Mouse (Mus musculus) layer of hippocampus, postnatal 36 days (tissue): ENCODE measurements around the gene Smtnl2. TPM values are rescaled to one million over a fixed set of nuclear protein-coding genes. Genes with fewer than 3 reads are reported as not detected.
"Not testable (repeated sequence)": the region's sequence is repeated elsewhere in the genome, so short reads cannot be mapped to it uniquely, and the experiment has no call there.

ENCODE experiments used
- DNase-seq, 2 experiments: peaks; one replicate each; pipeline ENCODE4 v3.0.0; 2022
- total RNA-seq, 2 experiments: library from RNA; stranded (reverse); gene quantifications; 2 replicates each; pipeline ENCODE4 v1.2.3; 2021

Smtnl2 gene
- total RNA-seq: 1 to 10 TPM; 1.5 to 2.7 TPM

- DNase-seq: peak; percentile 26 to 35
These were observed at the start of gene Smtnl2 for GRCm38 (mm10) chr11:72411093-72411921. Gene Smtnl2, minus strand, starts transcription at chr11:72411713.

DNA sequence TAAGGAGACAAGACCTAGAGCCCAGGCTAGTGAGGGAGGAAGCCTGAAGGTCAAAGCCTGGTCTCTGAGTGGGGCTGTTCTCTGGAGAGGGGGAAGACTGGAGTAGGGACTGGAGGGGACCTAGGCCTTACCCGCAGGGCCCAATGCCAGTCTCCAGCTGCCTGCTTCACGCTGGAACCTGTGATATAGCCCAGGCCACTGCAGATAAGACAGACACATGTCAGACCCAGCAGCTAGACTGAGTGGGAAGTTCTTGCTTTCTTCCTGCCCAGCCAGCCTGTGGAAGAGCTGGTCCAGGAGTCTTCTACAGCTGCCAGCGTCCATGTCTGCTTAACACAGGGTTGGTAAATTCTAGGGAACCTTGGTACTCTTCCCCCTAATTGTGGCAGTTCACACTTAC, 47.0 kb upstream of the Smtnl2 start:
- no peak for DNase-seq

- DNase-seq: no peak
These were observed 46.5 kb upstream of the Smtnl2 start for GRCm38 (mm10) chr11:72457995-72458496.

GRCm38 (mm10) chr11:72455694-72456093, 44.2 kb upstream of the Smtnl2 start:
- peak; percentile 65 to 77 for DNase-seq

GRCm38 (mm10) chr11:72453105-72453953, 41.8 kb upstream of the Smtnl2 start:
- DNase-seq: no peak

- no peak for DNase-seq
These were observed 40.7 kb upstream of the Smtnl2 start for GRCm38 (mm10) chr11:72452140-72452665.

- DNase-seq: no peak
These were observed 36.0 kb upstream of the Smtnl2 start for GRCm38 (mm10) chr11:72447475-72447874.

DNA sequence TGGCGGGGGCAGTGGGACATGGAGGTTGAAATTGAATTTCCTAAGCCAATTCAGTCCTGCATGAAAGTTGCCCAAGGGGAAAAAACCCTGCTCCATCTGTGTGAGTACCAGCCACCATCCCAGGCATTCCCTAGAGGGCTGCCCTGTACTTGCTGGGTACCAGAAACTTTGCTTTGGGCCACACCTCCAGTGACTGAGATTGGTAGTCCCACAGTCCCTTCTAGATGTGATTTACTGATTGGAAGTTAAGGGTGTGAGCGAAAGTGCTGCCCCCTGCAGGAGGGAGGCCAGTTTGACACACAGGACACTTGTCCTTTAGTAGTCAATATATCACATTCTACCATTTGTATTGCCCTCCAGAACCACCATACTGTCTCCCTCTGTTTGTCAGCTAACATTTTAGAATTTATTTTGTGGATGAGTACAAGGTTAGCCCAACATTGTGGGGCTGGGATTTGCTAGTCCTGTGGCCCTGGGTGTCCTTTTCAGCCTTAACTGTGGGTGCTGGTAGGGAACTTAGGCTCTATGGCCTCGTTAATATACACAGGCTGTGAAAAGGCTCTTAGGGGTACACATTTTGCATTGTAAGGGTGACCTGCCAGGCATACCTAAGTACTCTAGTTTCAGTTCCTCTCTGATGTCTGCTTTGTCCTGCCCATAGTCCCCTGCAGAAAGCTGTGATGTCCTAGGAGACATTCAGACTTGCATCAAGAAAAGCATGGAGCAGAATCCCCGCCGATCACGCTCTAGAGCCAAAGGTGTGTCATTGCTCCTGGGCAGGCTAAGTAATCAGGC, 35.0 kb upstream of the Smtnl2 start:
- DNase-seq: no peak

DNA sequence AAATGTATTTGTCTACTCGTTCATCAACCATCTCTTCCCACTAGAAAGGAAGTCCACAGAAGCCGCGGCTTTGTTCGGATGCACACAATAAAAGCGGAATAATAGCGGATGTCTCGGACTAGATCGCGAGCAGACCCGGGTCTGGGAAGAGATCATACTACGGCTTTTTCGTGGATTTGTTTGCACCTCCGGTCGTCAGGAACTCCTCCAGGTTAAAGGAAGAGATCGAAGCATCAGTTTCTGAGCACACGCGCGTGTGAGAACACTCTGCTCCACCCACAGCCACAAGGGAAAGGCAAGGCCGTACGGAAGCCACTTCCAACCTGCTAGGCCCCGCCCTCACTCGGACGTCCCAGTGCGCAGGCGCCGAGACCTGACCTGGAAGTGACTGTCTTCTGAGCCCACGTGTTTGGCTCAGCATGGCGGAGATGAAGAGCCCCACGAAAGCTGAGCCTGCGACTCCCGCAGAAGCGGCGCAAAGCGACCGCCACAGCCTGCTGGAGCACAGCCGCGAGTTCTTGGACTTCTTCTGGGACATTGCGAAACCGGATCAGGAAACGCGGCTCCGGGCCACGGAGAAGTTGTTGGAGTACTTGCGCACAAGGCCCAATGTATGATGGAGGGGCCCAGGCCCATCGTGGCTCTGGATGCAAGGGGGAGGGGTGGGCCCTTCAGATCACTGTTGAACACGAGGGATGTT, 29.6 kb upstream of the Smtnl2 start, which contains the start of gene Mybbp1a:
Gene Mybbp1a, plus strand, starts transcription at position 391 of the 700 bp plus-strand sequence.
- peak; percentile 98 to 99 for DNase-seq

- DNase-seq: not testable (repeated sequence)
These were observed 29.1 kb upstream of the Smtnl2 start for GRCm38 (mm10) chr11:72440597-72440964.

- DNase-seq: no peak
These were observed 26.9 kb upstream of the Smtnl2 start for GRCm38 (mm10) chr11:72438411-72438810.

- DNase-seq: no peak
These were observed 25.5 kb upstream of the Smtnl2 start for GRCm38 (mm10) chr11:72436756-72437650.

DNA sequence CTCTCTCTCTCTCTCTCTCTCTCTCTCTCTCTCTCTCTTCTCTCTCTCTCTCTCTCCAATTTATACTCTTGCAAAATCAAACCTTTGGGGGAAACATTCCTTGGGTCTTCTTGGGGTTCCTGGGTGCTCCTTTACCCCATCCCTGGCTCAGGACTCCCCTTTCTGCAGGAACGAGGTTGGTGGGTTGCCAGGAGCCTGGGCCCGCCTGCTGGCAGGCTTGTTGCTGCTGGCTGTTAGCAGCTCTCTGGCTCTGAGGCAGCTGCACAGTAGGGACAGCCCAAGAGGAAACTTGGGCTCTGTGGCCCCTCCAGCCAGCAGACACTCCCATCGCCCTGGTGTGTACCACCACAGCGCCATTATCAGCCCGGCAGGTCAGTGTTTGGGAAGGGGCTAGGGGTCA, 24.8 kb upstream of the Smtnl2 start:
- DNase-seq: no peak

DNA sequence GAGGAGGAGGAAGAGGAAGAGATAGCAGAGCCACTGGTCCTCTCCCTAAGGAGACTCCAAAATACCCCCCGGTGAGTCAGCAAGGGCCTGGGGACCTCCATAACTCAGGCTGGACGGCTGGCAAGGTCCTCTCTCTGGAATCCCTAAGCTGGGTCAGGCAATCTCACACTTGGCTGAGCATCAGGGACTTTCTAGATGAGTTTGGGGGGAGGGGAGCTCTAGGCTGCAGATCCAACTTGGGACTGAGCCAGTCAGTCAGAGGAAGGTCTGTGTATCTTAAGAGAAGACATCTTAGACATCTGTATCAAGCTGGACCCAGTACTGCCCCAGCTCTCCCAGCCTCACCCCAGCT, 24.2 kb upstream of the Smtnl2 start:
- DNase-seq: no peak

DNA sequence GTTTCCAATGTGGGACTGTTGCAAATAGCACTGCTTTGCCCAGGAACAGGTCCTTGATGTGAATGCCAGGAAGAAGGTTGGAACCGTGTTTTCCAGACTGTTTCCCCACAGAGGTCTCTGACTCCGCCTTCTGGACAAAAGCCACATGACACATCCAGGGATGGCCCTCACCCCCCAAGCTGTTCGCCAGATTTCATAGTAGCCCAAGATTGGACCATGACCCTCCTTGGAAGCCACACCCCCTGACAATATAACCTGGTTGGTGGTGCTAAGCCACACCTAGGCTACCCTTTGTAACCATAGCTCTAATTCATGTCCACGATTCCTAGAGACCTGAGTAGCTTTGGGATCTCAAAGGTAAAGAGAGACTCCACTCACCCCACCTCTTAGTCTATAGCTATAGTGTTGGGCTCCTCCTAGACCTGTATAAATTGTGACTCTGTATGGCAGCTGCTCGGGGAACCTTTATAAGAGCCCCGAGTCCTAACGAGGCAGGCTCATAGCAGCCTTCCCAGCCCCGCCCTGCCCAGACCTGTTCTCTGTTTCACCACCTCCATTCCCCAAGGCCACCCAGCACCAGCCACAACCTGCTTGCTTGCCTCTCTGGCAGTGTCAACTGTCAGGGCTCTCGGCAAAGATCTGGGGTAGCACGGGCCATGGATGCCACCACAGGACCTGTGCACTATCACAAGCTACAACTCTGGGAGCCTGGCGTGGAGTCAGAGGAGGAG, 23.6 kb upstream of the Smtnl2 start, which contains the start of gene Ggt6:
Gene Ggt6, plus strand, starts transcription at position 564 of the 731 bp plus-strand sequence.
- DNase-seq: no peak

GRCm38 (mm10) chr11:72430311-72431068, 19.0 kb upstream of the Smtnl2 start:
- not testable (repeated sequence) for DNase-seq

DNA sequence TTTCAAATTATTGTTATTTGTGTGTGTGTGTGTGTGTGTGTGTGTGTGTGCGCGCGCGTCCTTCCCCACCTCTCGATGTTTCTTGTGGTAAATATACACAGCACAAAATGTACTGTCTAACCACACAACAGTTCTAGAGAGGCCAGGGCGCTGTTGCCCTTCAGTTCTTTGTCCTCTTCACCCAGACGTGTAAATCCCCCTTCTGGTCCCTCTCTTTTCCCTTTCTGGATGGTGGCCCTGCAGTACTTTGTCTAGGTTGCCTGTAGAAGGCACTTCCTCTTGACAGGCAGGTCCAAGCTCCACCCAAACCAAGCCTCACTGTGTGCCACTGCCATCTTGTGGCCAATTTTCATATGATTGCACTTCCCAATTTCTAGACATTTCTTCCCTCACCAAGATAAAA, 17.8 kb upstream of the Smtnl2 start:
- peak; percentile 51 to 75 for DNase-seq

- DNase-seq: peak in 1 of 2 experiments; percentile 69
These were observed 17.2 kb upstream of the Smtnl2 start for GRCm38 (mm10) chr11:72428694-72429093.

GRCm38 (mm10) chr11:72426884-72427283, 15.4 kb upstream of the Smtnl2 start:
- no peak for DNase-seq
